Mouse (Mus musculus) cerebellum, adult 2 months (tissue): ENCODE measurements around the gene Hsbp1. TPM values are rescaled to one million over a fixed set of nuclear protein-coding genes. Genes with fewer than 3 reads are reported as not detected.
"Not testable (repeated sequence)": the region's sequence is repeated elsewhere in the genome, so short reads cannot be mapped to it uniquely, and the experiment has no call there.

Source experiments
- DNase-seq, 2 experiments: peaks; one replicate each; pipeline ENCODE4 v3.0.0; 2021
- H3K27ac ChIP-seq: fragments of 200-500 bp; 2 replicates; pipeline ENCODE4 v1.5.1; 2012; ENCODE audit warnings: low read length, control low read depth, inconsistent platforms; ENCODE audit not compliant: insufficient read depth
- H3K27me3 ChIP-seq: fragments of 200-500 bp; 2 replicates; pipeline ENCODE4 v1.6.1; 2012; ENCODE audit warnings: inconsistent platforms, mild to moderate bottlenecking, low read length, moderate library complexity; ENCODE audit not compliant: control insufficient read depth, insufficient read depth
- H3K4me1 ChIP-seq: fragments of 200-500 bp; 2 replicates; pipeline ENCODE4 v1.6.1; 2011; ENCODE audit warnings: low read length; ENCODE audit not compliant: control insufficient read depth, insufficient read depth
- H3K4me3 ChIP-seq: fragments of 200-500 bp; replicated peaks from 2 replicates; pipeline ENCODE3; 2011; ENCODE audit warnings: mild to moderate bottlenecking, low read depth, low read length, control low read depth; ENCODE audit not compliant: insufficient read depth
- CTCF ChIP-seq: fragments of 200-500 bp; IDR thresholded peaks from 2 replicates; pipeline ENCODE4 v1.5.1; 2011; ENCODE audit warnings: low read depth, mild to moderate bottlenecking, control low read depth, low read length, moderate library complexity, borderline replicate concordance; ENCODE audit not compliant: insufficient read depth
- POLR2A ChIP-seq: fragments of 200-500 bp; IDR thresholded peaks from 2 replicates; pipeline ENCODE4 v1.6.1; 2011; ENCODE audit warnings: low read length, control low read depth, borderline replicate concordance; ENCODE audit not compliant: insufficient read depth
- WGBS: fragments of 180-500 bp; shearing (Covaris S2); methylation state at CpG from one replicate; pipeline ENCODE4 v1.1.7; 2018; 5-methylcytosine and 5-hydroxymethylcytosine counted together
- polyA plus RNA-seq: library from polyadenylated mRNA; depleted of rRNA; stranded (reverse); fragments of >200 nt; gene quantifications from 2 replicates; pipeline ENCODE4 v1.2.3, GENCODE M21; 2012

The Hsbp1 gene
- polyA plus RNA-seq, 1 experiment = 343 TPM

GRCm38 (mm10) chr8:119358836-119359235 is 14.5 kb downstream of the Hsbp1 start:
- Histone ChIP-seq H3K4me3 (no peak overlapping the region), H3K27me3 (no peaks in the 10 kb centered on the region), H3K4me1 (no peaks in the 10 kb centered on the region), H3K27ac (no peak overlapping the region)
- 57% methylated on average over 14 of the region's 14 CpGs for WGBS
- TF ChIP-seq POLR2A = no peak
- peak; percentile 44; the same call in 1 of the 2 replicates for TF ChIP-seq CTCF
- peak in 1 of 2 experiments; percentile 34 for DNase-seq

- no peak overlapping the region for H3K27ac ChIP-seq
- DNase-seq = no peak
- TF ChIP-seq CTCF = no peak
- no peak for TF ChIP-seq POLR2A
- H3K4me1 ChIP-seq = no peaks in the 10 kb centered on the region
- no peaks in the 10 kb centered on the region for H3K27me3 ChIP-seq
- no peak overlapping the region for H3K4me3 ChIP-seq
- 67% methylated on average over 8 of the region's 8 CpGs for WGBS
These were observed 16.5 kb downstream of the Hsbp1 start for GRCm38 (mm10) chr8:119360686-119361295.

- H3K4me3 ChIP-seq, DNase-seq, H3K27ac ChIP-seq, H3K27me3 ChIP-seq, H3K4me1 ChIP-seq: not testable (repeated sequence)
- 85% methylated on average over 9 of the region's 9 CpGs for WGBS
These were observed 30.4 kb downstream of the Hsbp1 start for GRCm38 (mm10) chr8:119374716-119375115.

- DNase-seq = no peak
- Histone ChIP-seq H3K27ac (no peak overlapping the region), H3K4me1 (no peaks in the 10 kb centered on the region), H3K27me3 (no peaks in the 10 kb centered on the region), H3K4me3 (no peak overlapping the region)
- 42% methylated on average over 7 of the region's 7 CpGs for WGBS
- TF ChIP-seq CTCF (no peak), POLR2A (no peak)
These were observed 34.2 kb downstream of the Hsbp1 start for GRCm38 (mm10) chr8:119378476-119378875.

GRCm38 (mm10) chr8:119380619-119381018 is 36.3 kb downstream of the Hsbp1 start:
- Histone ChIP-seq H3K27ac (no peak overlapping the region), H3K4me1 (no peaks in the 10 kb centered on the region), H3K27me3 (no peaks in the 10 kb centered on the region), H3K4me3 (no peak overlapping the region)
- 35% methylated on average over 4 of the region's 4 CpGs for WGBS
- DNase-seq = no peak
- TF ChIP-seq POLR2A (no peak), CTCF (peak; percentile 57; the same call in 1 of the 2 replicates)

GRCm38 (mm10) chr8:119384478-119384877 is 40.2 kb downstream of the Hsbp1 start:
- Histone ChIP-seq H3K27me3 (no peaks in the 10 kb centered on the region), H3K4me1 (no peaks in the 10 kb centered on the region), H3K4me3 (no peak overlapping the region), H3K27ac (no peak overlapping the region)
- WGBS = 20% methylated on average over 10 of the region's 10 CpGs
- peak; percentile 53; the same call in 1 of the 2 replicates for TF ChIP-seq CTCF
- no peak for TF ChIP-seq POLR2A
- peak; percentile 57 to 61 for DNase-seq

- no peaks in the 10 kb centered on the region for H3K4me1 ChIP-seq
- H3K27ac ChIP-seq = no peak overlapping the region
- no peak for DNase-seq
- H3K27me3 ChIP-seq = no peaks in the 10 kb centered on the region
- 80% methylated on average over 6 of the region's 6 CpGs for WGBS
- no peak overlapping the region for H3K4me3 ChIP-seq
- TF ChIP-seq CTCF = no peak
- TF ChIP-seq POLR2A = no peak
These were observed 41.6 kb downstream of the Hsbp1 start for GRCm38 (mm10) chr8:119385854-119386253.

GRCm38 (mm10) chr8:119386988-119387387 is 42.7 kb downstream of the Hsbp1 start:
- no peaks in the 10 kb centered on the region for H3K4me1 ChIP-seq
- no peak overlapping the region for H3K27ac ChIP-seq
- 79% methylated on average over 6 of the region's 6 CpGs for WGBS
- no peaks in the 10 kb centered on the region for H3K27me3 ChIP-seq
- DNase-seq = no peak
- no peak overlapping the region for H3K4me3 ChIP-seq
- TF ChIP-seq POLR2A = no peak
